Mouse (Mus musculus): Measurements from ENCODE around the gene Olfr656. TPM values are rescaled to one million over a fixed set of nuclear protein-coding genes. Genes with fewer than 3 reads are reported as not detected.
A peak's percentile ranks its signal among the peaks of the same experiment; 100 is the strongest.

Gene Olfr656
- total and polyA plus RNA-seq, 2 experiments from 2014 or later = not detected

- DNase-seq (ENCODE audit: low spot score) = no peak
- no peak for TF ChIP-seq CTCF (IDR thresholded peaks at IDR 0.05)
- WGBS = 89% methylated on average over 2 of the region's 2 CpGs
- Histone ChIP-seq H3K9ac (replicated peaks; ENCODE audit: low read length, poor library complexity, severe bottlenecking) (no peak within 1 kb of the TSS), H3K4me1 (ENCODE audit: insufficient read depth, low read length) (no peaks in the 10 kb centered on the region), H3K27ac (ENCODE audit: low read depth, low read length) (no peak within 1 kb of the TSS), H3K9me3 (ENCODE audit: low read length) (no peaks in the 10 kb centered on the region), H3K27me3 (ENCODE audit: insufficient read depth, low read length) (no peaks in the 10 kb centered on the region), H3K4me3 (ENCODE audit: low read depth, low read length) (no peak within 1 kb of the TSS), H3K36me3 (ENCODE audit: insufficient read depth, low read length) (no peaks in the 10 kb centered on the region), H3K4me2 (ENCODE audit: low read depth, low read length, poor library complexity, severe bottlenecking) (no peak within 1 kb of the TSS)
- no peak for ATAC-seq (ENCODE audit: low FRiP score)
Observed at GRCm38 (mm10) chr7:104601679-104602078, 12.1 kb upstream of the Olfr656 start, which contains the start of gene Olfr655. Olfr655 (minus strand) TSS chr7:104601779.

DNA sequence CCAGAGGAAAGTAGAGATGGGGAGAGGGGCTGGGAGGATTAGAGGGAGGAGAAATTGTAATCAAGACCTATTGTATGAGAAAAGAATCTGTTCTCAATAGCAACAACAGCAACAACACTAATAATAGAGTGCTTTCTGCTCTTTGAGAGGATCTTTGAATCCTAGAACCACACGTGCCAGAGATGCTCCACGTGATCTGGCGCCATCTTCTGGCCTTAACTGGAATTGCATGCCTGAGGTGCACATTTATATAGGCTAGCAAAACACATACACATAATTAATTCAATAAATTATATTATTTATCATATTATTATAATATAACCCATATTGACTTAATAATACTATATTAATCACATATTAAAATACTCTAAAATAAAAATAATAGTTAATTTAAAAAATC, 10.6 kb upstream of the Olfr656 start:
- Histone ChIP-seq H3K27ac (ENCODE audit: low read depth, low read length) (no peak overlapping the region), H3K36me3 (ENCODE audit: insufficient read depth, low read length) (no peaks in the 10 kb centered on the region), H3K4me3 (ENCODE audit: low read depth, low read length) (no peak overlapping the region), H3K4me2 (ENCODE audit: low read depth, low read length, poor library complexity, severe bottlenecking) (no peak overlapping the region), H3K4me1 (ENCODE audit: insufficient read depth, low read length) (no peaks in the 10 kb centered on the region), H3K9ac (replicated peaks; ENCODE audit: low read length, poor library complexity, severe bottlenecking) (no peak overlapping the region), H3K9me3 (ENCODE audit: low read length) (no peaks in the 10 kb centered on the region), H3K27me3 (ENCODE audit: insufficient read depth, low read length) (no peaks in the 10 kb centered on the region)
- 1% methylated on average over 3 of the region's 3 CpGs for WGBS
- peak; percentile 61 for TF ChIP-seq CTCF (IDR thresholded peaks at IDR 0.05)
- ATAC-seq (ENCODE audit: low FRiP score) = no peak
- no peak for DNase-seq (ENCODE audit: low spot score)

DNA sequence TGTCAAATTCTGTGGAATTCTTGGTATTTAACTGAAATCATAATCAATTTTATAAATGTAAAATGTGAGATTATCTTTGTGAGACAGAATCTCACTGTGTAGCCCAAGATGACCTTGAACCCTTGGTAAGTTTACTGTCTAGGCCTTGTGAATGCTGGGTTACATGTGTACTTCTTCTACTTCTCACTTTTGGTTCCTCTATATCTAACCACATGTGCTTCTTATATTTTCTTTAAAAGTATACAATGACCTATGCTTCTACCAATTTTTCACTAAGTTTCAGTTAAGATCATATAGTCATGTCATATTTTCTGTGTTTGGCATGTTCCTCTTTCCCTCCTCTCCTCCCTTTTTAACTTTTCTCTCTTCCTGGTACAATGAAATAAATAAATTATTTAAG, 9.0 kb upstream of the Olfr656 start:
- H3K27ac ChIP-seq (ENCODE audit: low read depth, low read length) = no peak overlapping the region
- H3K4me2 ChIP-seq (ENCODE audit: low read depth, low read length, poor library complexity, severe bottlenecking) = no peak overlapping the region
- no peaks in the 10 kb centered on the region for H3K4me1 ChIP-seq (ENCODE audit: insufficient read depth, low read length)
- no peak for ATAC-seq (ENCODE audit: low FRiP score)
- DNase-seq (ENCODE audit: low spot score) = no peak
- H3K9me3 ChIP-seq (ENCODE audit: low read length) = no peaks in the 10 kb centered on the region
- no peak overlapping the region for H3K9ac ChIP-seq (replicated peaks; ENCODE audit: low read length, poor library complexity, severe bottlenecking)
- no peaks in the 10 kb centered on the region for H3K27me3 ChIP-seq (ENCODE audit: insufficient read depth, low read length)
- no peak overlapping the region for H3K4me3 ChIP-seq (ENCODE audit: low read depth, low read length)
- no peak for TF ChIP-seq CTCF (IDR thresholded peaks at IDR 0.05)
- no peaks in the 10 kb centered on the region for H3K36me3 ChIP-seq (ENCODE audit: insufficient read depth, low read length)

GRCm38 (mm10) chr7:104624494-104624893, 10.7 kb downstream of the Olfr656 start, which contains the start of gene Olfr657:
Olfr657 (plus strand) TSS chr7:104624794.
- H3K4me2 ChIP-seq (ENCODE audit: low read depth, low read length, poor library complexity, severe bottlenecking) = no peak within 1 kb of the TSS
- no peak for TF ChIP-seq CTCF (IDR thresholded peaks at IDR 0.05)
- H3K9ac ChIP-seq (replicated peaks; ENCODE audit: low read length, poor library complexity, severe bottlenecking) = no peak within 1 kb of the TSS
- no peaks in the 10 kb centered on the region for H3K27me3 ChIP-seq (ENCODE audit: insufficient read depth, low read length)
- no peaks in the 10 kb centered on the region for H3K36me3 ChIP-seq (ENCODE audit: insufficient read depth, low read length)
- H3K4me1 ChIP-seq (ENCODE audit: insufficient read depth, low read length) = no peaks in the 10 kb centered on the region
- no peak for DNase-seq (ENCODE audit: low spot score)
- no peak within 1 kb of the TSS for H3K27ac ChIP-seq (ENCODE audit: low read depth, low read length)
- H3K4me3 ChIP-seq (ENCODE audit: low read depth, low read length) = no peak within 1 kb of the TSS
- ATAC-seq (ENCODE audit: low FRiP score) = no peak
- H3K9me3 ChIP-seq (ENCODE audit: low read length) = no peaks in the 10 kb centered on the region

- Histone ChIP-seq H3K27ac (ENCODE audit: low read depth, low read length) (no peak within 1 kb of the TSS), H3K4me1 (ENCODE audit: insufficient read depth, low read length) (no peaks in the 10 kb centered on the region), H3K4me3 (ENCODE audit: low read depth, low read length) (peak within 1 kb of the TSS; percentile 18), H3K27me3 (ENCODE audit: insufficient read depth, low read length) (no peaks in the 10 kb centered on the region), H3K36me3 (ENCODE audit: insufficient read depth, low read length) (no peaks in the 10 kb centered on the region), H3K9me3 (ENCODE audit: low read length) (no peaks in the 10 kb centered on the region), H3K9ac (replicated peaks; ENCODE audit: low read length, poor library complexity, severe bottlenecking) (no peak within 1 kb of the TSS), H3K4me2 (ENCODE audit: low read depth, low read length, poor library complexity, severe bottlenecking) (peak within 1 kb of the TSS; percentile 39; the same call in 1 of the 2 replicates)
- TF ChIP-seq CTCF (IDR thresholded peaks at IDR 0.05) = peak; percentile 71
- 29% methylated on average over 21 of the region's 22 CpGs for WGBS
- DNase-seq (ENCODE audit: low spot score) (peak; percentile 51), ATAC-seq (ENCODE audit: low FRiP score) (peak; percentile 73)
Observed at GRCm38 (mm10) chr7:104646841-104647482, 33.2 kb downstream of the Olfr656 start, which contains the start of gene Olfr658. Olfr658 (minus strand) TSS chr7:104647305.

DNA sequence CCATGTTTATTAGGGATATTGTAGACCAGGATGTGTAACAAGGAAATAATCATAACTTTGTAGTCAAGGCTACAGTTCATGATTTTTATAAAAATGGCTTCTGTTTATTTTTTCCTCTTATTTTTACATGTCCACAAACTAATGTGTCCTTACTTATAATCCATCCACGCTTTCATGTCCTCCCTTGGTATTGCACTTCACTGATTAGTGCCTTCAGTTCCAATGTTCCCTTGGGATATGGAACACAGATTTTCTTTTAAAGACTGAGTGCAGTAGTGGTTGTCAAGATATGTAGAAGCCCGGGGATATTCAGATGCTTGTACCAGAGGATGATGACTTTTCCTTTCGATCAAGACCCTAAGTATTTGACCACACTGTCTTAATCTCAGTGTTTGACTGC, 52.7 kb downstream of the Olfr656 start, which contains the start of gene Olfr659:
TSS of gene Olfr659 (plus strand) at position 301 of the 400 bp plus-strand sequence.
- Histone ChIP-seq H3K9ac (replicated peaks; ENCODE audit: low read length, poor library complexity, severe bottlenecking) (no peak within 1 kb of the TSS), H3K4me3 (ENCODE audit: low read depth, low read length) (no peak within 1 kb of the TSS), H3K9me3 (ENCODE audit: low read length) (no peaks in the 10 kb centered on the region), H3K4me1 (ENCODE audit: insufficient read depth, low read length) (no peaks in the 10 kb centered on the region), H3K27ac (ENCODE audit: low read depth, low read length) (no peak within 1 kb of the TSS), H3K4me2 (ENCODE audit: low read depth, low read length, poor library complexity, severe bottlenecking) (no peak within 1 kb of the TSS), H3K36me3 (ENCODE audit: insufficient read depth, low read length) (no peaks in the 10 kb centered on the region), H3K27me3 (ENCODE audit: insufficient read depth, low read length) (no peaks in the 10 kb centered on the region)
- ATAC-seq (ENCODE audit: low FRiP score) = no peak
- no peak for TF ChIP-seq CTCF (IDR thresholded peaks at IDR 0.05)
- WGBS = 90% methylated on average over 3 of the region's 3 CpGs
- no peak for DNase-seq (ENCODE audit: low spot score)

Other genes starting within 250 kb of the Olfr656 start
- gene Trim30b, start 244.1 kb upstream of the Olfr656 start, total RNA-seq (2014; rRNA removed) = not detected in 2 replicates
- gene Trim30b, start 244.1 kb upstream of the Olfr656 start, polyA plus RNA-seq (2015; fragmentation: Nextera tagmentation; extraction: Ambion mirVana) = 0.11 TPM in 1 of 2 replicates, not detected in the other
- gene Trim30c, start 213.1 kb upstream of the Olfr656 start, total RNA-seq (2014; rRNA removed) = 0.88 TPM in 1 of 2 replicates, not detected in the other
- 0.16 TPM in 1 of 2 replicates, not detected in the other for gene Trim30c, start 213.1 kb upstream of the Olfr656 start, polyA plus RNA-seq (2015; fragmentation: Nextera tagmentation; extraction: Ambion mirVana)
- 1.5 and 1.7 TPM in 2 replicates for gene Trim30a, start 148.8 kb upstream of the Olfr656 start, total RNA-seq (2014; rRNA removed)
- gene Trim30a, start 148.8 kb upstream of the Olfr656 start, polyA plus RNA-seq (2015; fragmentation: Nextera tagmentation; extraction: Ambion mirVana) = 0.73 and 0.94 TPM in 2 replicates
- 1.7 and 1.9 TPM in 2 replicates for gene Trim30d, start 106.1 kb upstream of the Olfr656 start, total RNA-seq (2014; rRNA removed)
- 0.90 and 1.1 TPM in 2 replicates for gene Trim30d, start 106.1 kb upstream of the Olfr656 start, polyA plus RNA-seq (2015; fragmentation: Nextera tagmentation; extraction: Ambion mirVana)
- gene Olfr651, start 63.8 kb upstream of the Olfr656 start, total RNA-seq (2014; rRNA removed) = not detected in 2 replicates
- not detected in 2 replicates for gene Olfr651, start 63.8 kb upstream of the Olfr656 start, polyA plus RNA-seq (2015; fragmentation: Nextera tagmentation; extraction: Ambion mirVana)
- not detected in 2 replicates for gene Olfr652, start 53.1 kb upstream of the Olfr656 start, total RNA-seq (2014; rRNA removed)
- gene Olfr652, start 53.1 kb upstream of the Olfr656 start, polyA plus RNA-seq (2015; fragmentation: Nextera tagmentation; extraction: Ambion mirVana) = not detected in 2 replicates
- gene Olfr653, start 36.6 kb upstream of the Olfr656 start, total RNA-seq (2014; rRNA removed) = not detected in 2 replicates
- not detected in 2 replicates for gene Olfr653, start 36.6 kb upstream of the Olfr656 start, polyA plus RNA-seq (2015; fragmentation: Nextera tagmentation; extraction: Ambion mirVana)
- gene Olfr654, start 26.9 kb upstream of the Olfr656 start, total RNA-seq (2014; rRNA removed) = not detected in 2 replicates
- not detected in 2 replicates for gene Olfr654, start 26.9 kb upstream of the Olfr656 start, polyA plus RNA-seq (2015; fragmentation: Nextera tagmentation; extraction: Ambion mirVana)
- gene Olfr655, start 12.2 kb upstream of the Olfr656 start, total RNA-seq (2014; rRNA removed) = 0.38 TPM in 1 of 2 replicates, not detected in the other
- not detected in 2 replicates for gene Olfr655, start 12.2 kb upstream of the Olfr656 start, polyA plus RNA-seq (2015; fragmentation: Nextera tagmentation; extraction: Ambion mirVana)
- gene Olfr657, start 10.8 kb downstream of the Olfr656 start, total RNA-seq (2014; rRNA removed) = not detected in 2 replicates
- gene Olfr657, start 10.8 kb downstream of the Olfr656 start, polyA plus RNA-seq (2015; fragmentation: Nextera tagmentation; extraction: Ambion mirVana) = not detected in 2 replicates
- gene Olfr658, start 33.4 kb downstream of the Olfr656 start, total RNA-seq (2014; rRNA removed) = 0.05 and 0.42 TPM in 2 replicates
- gene Olfr658, start 33.4 kb downstream of the Olfr656 start, polyA plus RNA-seq (2015; fragmentation: Nextera tagmentation; extraction: Ambion mirVana) = 0.20 and 0.25 TPM in 2 replicates
- gene Olfr659, start 52.8 kb downstream of the Olfr656 start, total RNA-seq (2014; rRNA removed) = not detected in 2 replicates
- gene Olfr659, start 52.8 kb downstream of the Olfr656 start, polyA plus RNA-seq (2015; fragmentation: Nextera tagmentation; extraction: Ambion mirVana) = not detected in 2 replicates
- not detected in 2 replicates for gene Olfr661, start 72.5 kb downstream of the Olfr656 start, total RNA-seq (2014; rRNA removed)
- gene Olfr661, start 72.5 kb downstream of the Olfr656 start, polyA plus RNA-seq (2015; fragmentation: Nextera tagmentation; extraction: Ambion mirVana) = not detected in 2 replicates
- not detected in 2 replicates for gene Usp17le, start 163.5 kb downstream of the Olfr656 start, total RNA-seq (2014; rRNA removed)
- not detected in 2 replicates for gene Usp17le, start 163.5 kb downstream of the Olfr656 start, polyA plus RNA-seq (2015; fragmentation: Nextera tagmentation; extraction: Ambion mirVana)
- not detected in 2 replicates for gene Usp17lb, start 228.6 kb downstream of the Olfr656 start, total RNA-seq (2014; rRNA removed)
- gene Usp17lb, start 228.6 kb downstream of the Olfr656 start, polyA plus RNA-seq (2015; fragmentation: Nextera tagmentation; extraction: Ambion mirVana) = not detected in 2 replicates
- gene Usp17la, start 243.1 kb downstream of the Olfr656 start, total RNA-seq (2014; rRNA removed) = not detected in 2 replicates
- gene Usp17la, start 243.1 kb downstream of the Olfr656 start, polyA plus RNA-seq (2015; fragmentation: Nextera tagmentation; extraction: Ambion mirVana) = not detected in 2 replicates